Mouse (Mus musculus): ENCODE results near the gene Timm22. TPM values are rescaled to one million over a fixed set of nuclear protein-coding genes. Genes with fewer than 3 reads are reported as not detected.
A peak's percentile ranks its signal among the peaks of the same experiment; 100 is the strongest.

Gene Timm22
- total RNA-seq, 2 experiments from 2014 or later = 38.6 to 46.2 TPM

DNA sequence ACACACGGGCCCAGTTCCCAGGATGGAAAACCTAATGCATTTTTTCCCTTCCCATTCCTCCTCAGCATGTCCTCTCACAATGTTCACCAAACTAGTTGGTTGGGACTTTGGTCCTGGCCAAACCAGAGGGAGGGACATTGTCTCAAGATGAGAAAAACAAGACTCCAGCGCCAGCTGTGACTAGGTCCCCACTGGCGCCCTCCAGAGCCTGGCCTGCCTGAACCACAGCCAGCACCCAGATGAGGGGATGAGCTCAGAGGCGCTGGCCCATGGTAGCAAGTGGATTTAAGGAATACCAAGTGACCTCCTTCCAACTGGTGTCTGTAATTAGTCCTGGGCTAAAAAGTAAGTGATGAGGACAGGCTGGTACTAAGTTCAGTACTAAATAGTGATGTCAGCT is 14.1 kb downstream of the Timm22 start:
- intact Hi-C loops (cut with DNase I; ENCODE audit: low total_unique reads) = no loop called here
- DNase-seq = peak; percentile 56

DNA sequence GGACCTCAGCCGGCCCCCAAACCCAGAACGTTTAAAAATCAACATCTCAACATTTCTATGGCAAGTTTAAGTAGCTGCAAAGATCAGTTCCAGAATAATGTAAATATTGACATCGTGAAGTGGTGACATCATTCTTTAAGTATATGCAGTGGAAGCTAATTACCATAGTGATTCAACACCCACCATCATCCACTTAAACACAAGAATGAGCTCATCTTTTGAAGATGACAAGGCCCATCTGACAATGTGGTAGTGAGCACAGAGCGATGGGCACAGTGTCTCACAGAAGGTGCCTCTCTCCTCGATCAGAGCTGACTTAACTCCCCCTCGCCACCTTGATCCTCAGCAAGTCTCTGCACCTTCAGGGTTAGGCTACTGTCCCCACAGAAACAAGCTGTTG is 19.0 kb downstream of the Timm22 start:
- intact Hi-C loops (cut with DNase I; ENCODE audit: low total_unique reads) = no loop called here
- no peak for DNase-seq

DNA sequence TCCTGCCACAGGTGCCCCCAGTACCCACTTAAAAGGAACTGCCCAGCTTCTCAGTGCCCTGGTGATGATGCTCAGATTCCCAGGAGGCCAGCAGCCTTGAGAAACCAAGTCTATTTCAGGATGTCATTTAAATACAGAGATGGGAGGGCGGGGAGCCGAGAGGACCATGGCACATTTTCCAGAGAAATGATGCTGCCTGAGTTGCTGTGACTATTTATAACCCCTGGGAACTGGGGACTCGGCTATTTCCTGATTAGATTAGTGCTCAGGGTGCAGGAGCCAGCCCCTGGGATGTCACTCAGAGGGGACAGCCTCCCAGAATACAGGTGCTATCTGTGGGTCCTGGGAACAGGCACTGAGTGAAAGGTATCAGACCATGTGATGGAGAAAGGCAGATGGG is 21.0 kb downstream of the Timm22 start:
- intact Hi-C loops (cut with DNase I; ENCODE audit: low total_unique reads) = no loop called here
- DNase-seq = no peak

DNA sequence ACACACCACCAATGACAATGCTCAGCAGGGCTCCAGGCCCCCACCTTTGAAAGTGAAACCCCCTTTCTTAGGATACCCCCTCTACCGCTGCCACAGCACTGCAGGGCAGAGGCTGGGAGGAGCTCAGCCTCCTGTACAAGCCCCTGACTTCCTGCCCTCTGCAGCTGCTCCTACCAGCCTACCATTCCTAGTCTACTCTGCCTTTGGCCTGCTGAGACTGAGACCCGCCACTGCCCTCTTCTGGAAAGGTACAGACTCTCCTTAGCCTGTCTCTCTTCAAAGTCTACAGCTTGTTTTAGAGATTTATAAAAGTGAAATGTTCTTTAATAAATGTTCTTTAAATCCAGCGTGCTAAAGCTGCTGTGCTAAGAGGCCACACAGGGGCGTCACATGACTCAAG is 22.3 kb downstream of the Timm22 start:
- no peak for DNase-seq
- intact Hi-C loops (cut with DNase I; ENCODE audit: low total_unique reads) = no loop called here

DNA sequence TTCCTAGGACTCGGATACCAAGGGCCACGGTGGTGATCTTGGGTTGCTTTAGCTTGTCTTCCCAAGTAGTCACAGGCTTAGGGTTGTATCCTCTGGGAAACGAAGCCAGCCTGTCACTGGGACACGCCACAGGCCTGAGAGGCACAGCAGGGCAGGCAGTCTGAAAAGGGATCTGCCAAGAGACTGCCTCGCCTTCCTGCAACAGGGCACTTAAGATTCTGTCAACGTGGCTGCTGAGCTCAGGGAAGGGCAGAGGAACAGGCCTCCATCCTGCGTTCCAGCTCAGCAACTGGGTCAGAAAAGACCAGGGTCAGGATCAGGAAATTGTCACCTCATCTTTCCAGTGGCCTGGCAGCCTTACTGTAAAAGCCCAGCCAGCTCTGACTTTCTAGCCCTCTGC is 22.8 kb downstream of the Timm22 start:
- intact Hi-C loops (cut with DNase I; ENCODE audit: low total_unique reads) = no loop called here
- peak; percentile 42 for DNase-seq

DNA sequence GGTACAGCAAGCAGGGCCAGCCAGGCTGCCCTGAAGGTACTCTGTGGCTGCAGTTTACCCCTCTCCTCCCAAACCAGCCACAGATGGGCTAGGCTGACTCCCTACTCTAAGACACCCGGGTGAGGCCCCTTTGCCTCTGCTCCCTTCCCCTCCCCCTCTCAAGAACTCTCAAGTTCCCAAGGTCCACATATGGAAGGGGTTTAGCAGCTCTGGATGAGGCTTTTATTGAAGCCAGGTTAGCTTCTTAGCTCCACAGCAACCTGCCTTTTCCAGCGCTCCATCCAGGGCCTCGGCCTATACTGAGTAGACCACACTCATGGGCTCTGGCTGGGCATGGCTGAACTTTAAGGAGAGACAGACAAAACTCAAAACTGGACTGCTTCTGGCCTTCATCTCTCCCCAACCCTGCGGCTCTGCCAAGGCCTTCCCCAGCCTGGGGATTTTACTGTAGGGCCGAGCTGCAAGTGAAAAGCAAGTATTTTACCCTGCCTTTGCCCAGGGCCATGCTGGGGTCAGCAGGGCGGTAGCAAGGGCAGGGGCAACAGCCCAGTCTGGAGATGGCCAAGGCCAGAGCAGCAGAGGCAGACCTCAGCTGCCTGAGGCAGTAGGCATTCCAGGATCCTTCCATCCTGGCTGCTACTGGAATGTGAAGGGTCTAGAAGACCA is 23.3 kb downstream of the Timm22 start:
- no peak for DNase-seq
- intact Hi-C loops (cut with DNase I; ENCODE audit: low total_unique reads) = no loop called here

DNA sequence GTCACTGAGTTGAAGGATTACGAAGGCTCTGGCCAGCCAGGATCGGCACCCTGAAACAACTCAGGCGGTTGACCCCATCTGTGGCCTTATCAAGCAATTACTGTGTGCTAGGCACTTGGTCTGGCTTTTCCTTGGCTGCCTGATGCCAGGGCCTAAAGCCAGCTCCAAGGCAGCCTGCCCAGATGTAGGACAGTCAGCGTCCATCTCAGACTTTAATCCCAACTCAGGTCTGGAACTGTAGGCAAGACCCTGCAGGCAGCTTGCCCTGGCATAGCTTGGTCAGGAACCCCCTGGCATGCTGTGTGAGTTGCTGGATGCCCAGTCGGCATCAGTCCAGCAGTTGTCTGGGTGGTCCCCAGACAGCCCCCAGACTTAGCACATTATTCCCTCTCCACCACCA is 29.3 kb downstream of the Timm22 start:
- DNase-seq = peak; percentile 51
- intact Hi-C loops (cut with DNase I; ENCODE audit: low total_unique reads) = no loop called here

DNA sequence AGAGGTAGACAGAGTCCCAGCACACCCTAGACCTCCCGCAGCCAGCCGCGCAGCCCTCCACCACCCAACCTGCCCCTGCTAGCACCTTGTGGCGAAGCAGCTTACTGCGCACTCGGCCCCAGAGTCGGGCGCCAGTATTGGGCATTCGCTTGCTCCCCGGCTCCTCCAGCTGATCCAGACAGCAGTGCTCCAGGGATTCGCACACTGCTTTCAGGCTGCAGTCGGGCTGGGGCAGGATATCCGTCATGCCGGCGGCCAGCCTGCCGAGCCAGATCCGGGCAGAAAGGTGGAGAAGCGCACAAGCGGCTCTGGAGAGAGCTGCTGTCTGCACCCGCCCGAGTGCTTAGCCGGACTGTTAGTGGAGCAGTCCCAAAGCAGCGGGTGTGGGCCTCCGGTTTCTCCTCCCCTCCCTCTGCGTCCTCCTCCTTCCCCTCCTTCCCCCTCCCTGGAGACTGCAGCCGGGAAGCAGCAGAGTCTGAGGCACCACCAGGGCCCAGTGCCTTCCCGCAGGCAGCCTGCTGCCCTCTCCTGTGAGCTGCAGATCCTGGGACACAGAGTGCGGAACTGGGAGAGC is 30.2 kb downstream of the Timm22 start:
- intact Hi-C loops (cut with DNase I; ENCODE audit: low total_unique reads) = no loop called here
- DNase-seq = peak; percentile 81

DNA sequence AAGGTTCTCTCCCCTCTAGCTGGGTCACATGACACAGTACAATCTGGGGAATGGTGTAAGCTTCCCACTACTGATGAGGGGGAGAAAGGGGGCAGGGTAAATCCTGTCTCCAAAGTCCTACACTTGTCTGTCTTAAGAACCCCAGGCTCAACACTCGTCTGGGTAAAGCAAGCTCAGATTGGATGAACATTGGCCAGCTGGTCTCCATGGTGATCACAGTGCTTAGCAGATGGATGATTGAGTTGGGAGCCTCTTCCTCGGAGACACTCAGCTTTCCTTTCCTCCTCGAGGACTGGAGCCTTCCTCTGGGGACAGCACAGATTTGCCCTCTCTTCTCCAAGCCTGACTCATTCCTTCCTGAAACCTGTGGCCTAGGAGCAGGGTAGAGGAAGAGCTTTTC is 32.9 kb downstream of the Timm22 start:
- DNase-seq = no peak
- intact Hi-C loops (cut with DNase I; ENCODE audit: low total_unique reads) = no loop called here

DNA sequence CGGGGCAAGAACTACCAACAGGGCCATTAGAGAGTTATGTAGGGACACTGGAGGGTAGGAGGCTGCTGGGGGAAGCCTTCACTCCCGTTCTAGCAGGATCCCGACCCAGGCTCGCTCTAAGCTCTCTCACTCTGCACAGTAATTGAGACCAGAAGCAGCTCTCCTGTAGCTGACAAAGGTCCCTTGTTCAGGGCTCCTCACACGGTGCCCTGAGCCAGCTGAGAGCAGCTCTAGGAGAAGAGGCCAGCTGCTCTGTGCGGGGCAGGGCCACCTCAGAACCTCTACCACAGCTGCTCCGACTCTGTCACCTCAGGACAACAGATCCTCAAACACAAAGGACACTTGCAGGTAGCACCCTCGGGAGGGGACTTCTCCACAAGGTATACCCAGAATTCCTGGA is 38.7 kb downstream of the Timm22 start:
- intact Hi-C loops (cut with DNase I; ENCODE audit: low total_unique reads) = no loop called here
- DNase-seq = no peak

DNA sequence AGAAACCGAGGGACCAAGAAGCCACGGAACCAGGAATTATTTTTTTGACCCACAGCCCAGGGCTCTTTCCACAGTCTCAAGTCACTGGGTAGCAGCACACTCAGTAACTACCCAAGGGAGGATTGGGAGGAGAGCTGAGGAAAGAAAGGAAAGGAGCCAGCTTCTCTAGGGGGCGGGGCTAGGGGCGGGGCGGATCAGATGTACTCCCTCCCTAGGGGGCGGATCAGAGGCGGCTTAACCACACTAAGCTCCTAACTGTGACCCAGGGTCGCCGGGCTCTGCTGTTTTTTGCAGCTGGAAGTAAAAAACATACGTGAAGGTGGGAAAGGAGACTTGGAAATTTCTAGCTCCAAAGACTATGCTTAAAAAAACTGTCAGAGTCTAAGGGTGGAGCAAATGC is 39.5 kb downstream of the Timm22 start:
- no peak for DNase-seq

DNA sequence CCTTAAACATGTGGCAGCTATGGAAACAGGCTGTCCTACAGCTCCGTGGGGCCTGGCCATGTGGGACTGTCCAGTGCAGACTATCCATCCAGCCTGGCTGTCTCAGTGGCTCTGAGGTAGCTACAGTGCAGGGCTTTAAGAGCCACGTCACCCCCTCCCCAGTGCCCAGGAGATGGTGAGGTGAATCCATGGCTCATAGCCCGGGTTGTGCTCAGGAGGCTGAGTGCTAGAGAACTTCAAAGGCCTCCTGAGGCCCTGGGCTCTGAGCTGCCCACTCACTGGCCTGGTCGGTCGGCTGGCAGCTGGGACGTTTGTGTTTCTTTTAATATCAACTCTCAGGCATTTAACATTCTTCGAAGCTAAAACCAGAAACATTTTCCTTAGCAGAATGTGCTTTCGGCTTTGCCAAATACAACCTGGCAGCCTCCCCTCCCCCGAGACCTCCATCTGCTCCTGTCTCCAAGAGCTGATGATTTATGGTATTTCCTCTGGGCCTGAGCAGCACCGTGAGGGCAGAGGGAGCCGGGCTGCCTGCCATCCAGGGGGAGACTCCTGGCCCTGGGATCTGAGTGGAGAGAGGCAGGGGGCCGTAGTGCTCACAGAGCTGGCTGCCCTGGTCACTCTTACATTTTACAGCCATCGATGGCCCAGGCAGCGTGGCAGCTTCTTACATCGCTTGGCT is 42.9 kb downstream of the Timm22 start:
- intact Hi-C loops (cut with DNase I; ENCODE audit: low total_unique reads) = loop anchor here (5.0 kb wide), 1 partner anchor 32 kb away; no protein-coding TSS in a partner anchor
- DNase-seq = peak; percentile 63

More for the DNA sequence above, 39.5 kb downstream of the Timm22 start:
- intact Hi-C loops (cut with DNase I; ENCODE audit: low total_unique reads) = no loop called here

DNA sequence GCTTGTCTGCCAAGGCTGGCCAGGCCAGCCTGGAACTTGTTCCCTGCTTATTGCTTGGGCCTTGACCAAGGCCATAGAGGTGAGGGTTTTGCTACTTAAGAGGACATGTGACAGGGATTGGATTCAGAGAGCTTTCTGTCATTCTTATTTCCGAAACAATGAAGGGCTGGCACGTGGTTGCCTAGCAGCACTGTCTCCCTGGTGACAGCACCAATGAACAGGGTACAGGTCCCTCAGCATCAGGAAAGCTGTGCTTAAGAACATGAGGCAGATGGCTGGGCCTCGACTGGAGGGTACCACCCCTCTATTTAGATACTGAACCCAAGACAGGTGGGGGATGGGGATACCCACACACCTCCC is 43.4 kb downstream of the Timm22 start:
- no peak for DNase-seq
- intact Hi-C loops (cut with DNase I; ENCODE audit: low total_unique reads) = loop anchor here (5.0 kb wide), 1 partner anchor 33 kb away; no protein-coding TSS in a partner anchor

DNA sequence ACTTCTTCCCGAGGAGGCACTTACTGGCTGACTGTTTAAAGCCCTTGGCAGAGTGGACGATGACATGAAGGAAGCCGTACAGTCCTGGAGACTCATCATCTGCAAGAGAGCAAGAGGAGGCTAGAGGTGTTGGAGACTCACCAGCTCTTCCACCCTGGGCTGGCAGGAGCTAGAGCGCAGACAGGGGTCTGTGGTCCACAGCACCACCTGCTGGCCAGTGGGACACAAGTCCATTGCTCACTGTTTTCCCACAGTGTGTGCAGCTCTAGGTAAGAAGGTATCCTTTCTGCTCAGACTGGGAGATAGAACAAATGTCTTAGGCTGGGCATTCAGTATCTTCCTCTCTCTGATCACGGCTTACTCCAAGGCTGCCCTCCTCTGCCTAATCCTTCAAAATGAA is 47.7 kb downstream of the Timm22 start:
- intact Hi-C loops (cut with DNase I; ENCODE audit: low total_unique reads) = loop anchor here (5.0 kb wide), 1 partner anchor 37 kb away; no protein-coding TSS in a partner anchor
- peak; percentile 81 for DNase-seq

DNA sequence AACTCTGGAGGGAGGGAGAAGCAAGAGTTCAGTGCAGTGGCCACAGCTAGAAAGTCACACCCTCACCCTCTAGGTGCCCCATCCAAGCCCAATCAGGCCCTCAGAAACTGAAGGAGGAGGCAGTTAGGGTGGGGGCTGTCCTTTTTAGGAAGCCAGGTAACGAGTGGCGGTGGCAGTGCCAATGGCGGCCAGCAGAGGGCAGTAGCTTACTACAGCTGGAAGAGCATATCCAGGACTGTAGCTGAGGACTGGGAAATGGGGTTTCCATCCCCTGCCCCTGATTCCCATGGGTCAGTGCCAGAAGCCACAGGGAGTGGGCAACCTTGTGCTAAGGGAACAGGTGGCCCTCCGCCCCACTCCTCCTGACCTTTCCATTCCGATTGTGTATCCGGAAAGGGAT is 49.5 kb downstream of the Timm22 start:
- peak; percentile 78 for DNase-seq
- intact Hi-C loops (cut with DNase I; ENCODE audit: low total_unique reads) = loop anchor here (5.0 kb wide), 1 partner anchor 36 kb away; no protein-coding TSS in a partner anchor

DNA sequence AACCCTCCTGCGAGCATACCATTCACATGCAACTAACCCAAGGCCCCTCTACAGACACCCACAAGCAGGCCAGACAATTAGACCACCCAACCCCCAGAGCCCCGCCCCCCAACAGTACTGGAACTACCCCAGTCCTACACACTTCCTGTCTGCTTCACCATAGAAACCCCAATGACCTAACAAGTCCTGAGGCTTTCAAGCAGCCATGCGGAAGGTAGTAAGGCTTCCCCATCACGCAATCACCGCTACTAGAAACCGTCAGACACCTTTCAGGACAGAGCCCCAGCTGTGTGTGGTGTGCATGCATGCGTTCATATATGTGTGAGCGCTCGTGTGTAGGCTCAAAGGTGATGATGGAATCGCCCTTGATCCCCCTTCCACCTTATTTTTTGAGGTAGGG is 50.1 kb downstream of the Timm22 start:
- intact Hi-C loops (cut with DNase I; ENCODE audit: low total_unique reads) = loop anchor here (5.0 kb wide), 1 partner anchor 35 kb away; no protein-coding TSS in a partner anchor
- DNase-seq = no peak

DNA sequence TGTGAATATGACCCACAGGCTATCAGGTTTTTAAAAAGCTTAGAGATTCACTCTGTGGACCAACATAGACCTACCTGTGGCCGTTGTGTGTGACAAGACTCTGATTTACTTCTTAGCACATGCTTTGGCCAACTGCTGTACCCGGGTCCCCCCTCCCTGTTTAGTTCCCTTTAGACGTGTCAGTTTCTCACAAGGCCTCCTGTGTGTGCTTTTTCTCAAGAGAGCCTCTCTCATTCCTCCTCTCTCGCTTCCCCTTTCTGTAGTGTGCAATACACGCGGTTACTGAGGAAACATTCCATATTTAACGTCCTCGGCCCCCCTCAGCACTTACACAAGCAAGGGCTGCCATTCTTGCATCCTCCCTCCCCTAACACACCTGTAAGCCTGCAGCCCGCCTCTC is 52.0 kb downstream of the Timm22 start:
- intact Hi-C loops (cut with DNase I; ENCODE audit: low total_unique reads) = loop anchor here (5.0 kb wide), 1 partner anchor 34 kb away; no protein-coding TSS in a partner anchor
- no peak for DNase-seq

DNA sequence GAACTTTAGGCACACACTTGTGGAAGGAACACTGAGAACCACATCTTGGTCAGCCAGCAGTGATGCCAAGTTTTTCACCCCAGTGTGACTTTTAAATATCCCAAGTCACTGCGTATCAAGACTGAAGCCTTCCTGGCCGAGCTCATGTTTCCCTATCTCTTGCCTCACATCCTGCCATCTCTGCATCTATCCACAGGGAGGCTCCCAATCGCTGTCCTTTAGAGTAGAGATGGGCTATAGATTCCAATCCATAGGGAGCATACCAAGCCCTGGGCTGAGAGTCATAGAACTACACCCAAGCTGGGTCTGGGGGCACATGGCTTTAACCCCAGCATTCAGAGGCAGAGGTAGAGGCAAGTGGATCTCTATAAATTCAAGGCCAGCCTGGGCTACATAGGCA is 52.7 kb downstream of the Timm22 start:
- no peak for DNase-seq
- intact Hi-C loops (cut with DNase I; ENCODE audit: low total_unique reads) = loop anchor here (5.0 kb wide), 1 partner anchor 33 kb away; no protein-coding TSS in a partner anchor

DNA sequence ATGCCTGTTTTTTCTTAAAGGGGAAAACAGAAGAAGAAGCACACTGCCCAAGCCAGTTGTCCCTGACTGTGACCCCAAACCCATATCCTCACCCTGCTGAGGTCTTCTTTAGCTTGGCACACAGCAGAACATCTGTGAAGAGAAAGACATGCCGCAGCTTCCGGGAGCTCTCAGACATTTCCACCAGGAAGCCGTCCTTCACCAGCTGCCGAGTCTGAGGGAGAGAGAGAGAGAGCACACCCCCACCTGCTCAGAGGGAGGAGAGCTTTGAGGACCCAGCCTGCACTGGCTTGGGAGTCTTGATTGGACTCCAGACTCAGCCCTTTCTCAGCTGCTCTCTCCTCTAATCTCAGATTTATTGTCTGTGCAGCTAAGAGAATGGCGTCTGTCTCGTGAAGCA is 54.4 kb downstream of the Timm22 start:
- intact Hi-C loops (cut with DNase I; ENCODE audit: low total_unique reads) = no loop called here
- DNase-seq = no peak

DNA sequence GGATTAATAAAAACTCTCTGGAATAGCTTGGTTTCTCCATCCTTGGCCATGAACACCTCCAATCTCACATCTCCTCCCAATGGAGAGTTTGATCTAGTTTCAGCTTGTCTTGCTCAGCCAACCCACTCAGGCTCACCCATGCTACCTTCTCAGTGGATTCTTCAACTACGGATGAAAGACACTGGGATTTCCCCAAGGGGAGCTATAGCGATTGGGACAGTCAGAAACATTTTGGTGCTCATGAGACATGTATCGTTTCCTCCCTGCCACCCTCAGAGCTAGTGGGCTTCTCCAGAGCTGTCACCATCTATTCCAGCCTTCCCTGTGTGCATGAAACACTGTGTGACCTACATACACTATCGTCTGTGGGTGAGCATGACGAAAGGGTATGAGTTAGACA is 54.9 kb downstream of the Timm22 start:
- intact Hi-C loops (cut with DNase I; ENCODE audit: low total_unique reads) = no loop called here

DNA sequence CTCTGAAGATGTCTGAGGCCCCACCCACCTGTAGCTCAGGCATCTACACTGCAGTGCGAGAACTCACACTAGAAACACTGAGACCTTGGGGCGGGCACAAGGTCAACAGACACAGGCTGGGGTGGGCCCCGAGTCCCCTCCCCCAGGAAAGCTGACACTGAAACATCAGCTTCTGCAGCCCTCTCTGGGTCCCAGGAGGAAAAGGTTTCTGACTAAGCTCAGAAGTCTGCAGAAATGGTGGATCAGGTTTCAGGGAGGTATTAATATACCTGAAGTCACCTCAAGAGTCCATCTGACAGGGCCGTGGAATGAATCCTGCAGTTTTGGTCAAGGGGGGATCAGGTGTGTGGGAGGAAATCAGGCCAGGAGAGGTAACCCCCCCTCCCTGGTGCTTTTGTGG is 59.1 kb downstream of the Timm22 start:
- DNase-seq = no peak
- intact Hi-C loops (cut with DNase I; ENCODE audit: low total_unique reads) = no loop called here

More for the DNA sequence above, 54.9 kb downstream of the Timm22 start:
- no peak for DNase-seq

All from gastrocnemius, postnatal 14 days (tissue).